Mouse (Mus musculus): ENCODE measurements at regions not wholly inside any gene's neighbourhood (a gene's known extent, or its start where the extent isn't known, plus 50 kb on each side); places are given as distances from the start of the nearest gene placed in this dataset.

- ATAC-seq = no peak
- Histone ChIP-seq H3K27me3 (replicated peaks) (no peaks in the 10 kb centered on the region), H3K36me3 (no peaks in the 10 kb centered on the region), H3K4me2 (no peak overlapping the region), H3K9ac (no peak overlapping the region), H3K9me3 (replicated peaks) (no peaks in the 10 kb centered on the region), H3K4me1 (no peaks in the 10 kb centered on the region), H3K27ac (no peak overlapping the region), H3K4me3 (no peak overlapping the region)
- WGBS (ENCODE audit: insufficient replicate concordance) = 69% methylated on average over 1 of the region's 1 CpGs
Measured at GRCm38 (mm10) chr14:29837063-29837462, 115.4 kb upstream of the Cacna2d3 start.

- H3K4me2 ChIP-seq = no peak overlapping the region
- H3K9ac ChIP-seq = no peak overlapping the region
- no peak overlapping the region for H3K4me3 ChIP-seq
- no peaks in the 10 kb centered on the region for H3K36me3 ChIP-seq
- H3K9me3 ChIP-seq (replicated peaks) = no peaks in the 10 kb centered on the region
- H3K4me1 ChIP-seq = no peaks in the 10 kb centered on the region
- H3K27me3 ChIP-seq (replicated peaks) = no peaks in the 10 kb centered on the region
- no peak overlapping the region for H3K27ac ChIP-seq
- WGBS (ENCODE audit: insufficient replicate concordance) = 57% methylated on average over 3 of the region's 3 CpGs
- no peak for ATAC-seq
Measured at GRCm38 (mm10) chr14:29839576-29839975, 117.9 kb upstream of the Cacna2d3 start.

GRCm38 (mm10) chr14:29841361-29842117, 119.9 kb upstream of the Cacna2d3 start:
- H3K27ac ChIP-seq = no peak overlapping the region
- 67% methylated on average over 7 of the region's 7 CpGs for WGBS (ENCODE audit: insufficient replicate concordance)
- no peak for ATAC-seq

GRCm38 (mm10) chr14:29847661-29848060, 120.4 kb upstream of the Selenok start:
- no peak overlapping the region for H3K9ac ChIP-seq
- no peaks in the 10 kb centered on the region for H3K27me3 ChIP-seq (replicated peaks)
- H3K4me1 ChIP-seq = no peaks in the 10 kb centered on the region
- ATAC-seq = no peak
- 72% methylated on average over 7 of the region's 7 CpGs for WGBS (ENCODE audit: insufficient replicate concordance)
- no peak overlapping the region for H3K27ac ChIP-seq
- H3K4me2 ChIP-seq = no peak overlapping the region
- H3K36me3 ChIP-seq = no peaks in the 10 kb centered on the region
- no peak overlapping the region for H3K4me3 ChIP-seq
- H3K9me3 ChIP-seq (replicated peaks) = no peaks in the 10 kb centered on the region

More at GRCm38 (mm10) chr14:29841361-29842117, 119.9 kb upstream of the Cacna2d3 start:
- no peak overlapping the region for H3K4me3 ChIP-seq
- H3K27me3 ChIP-seq (replicated peaks) = no peaks in the 10 kb centered on the region
- H3K4me1 ChIP-seq = no peaks in the 10 kb centered on the region
- H3K36me3 ChIP-seq = no peaks in the 10 kb centered on the region
- no peak overlapping the region for H3K4me2 ChIP-seq
- no peak overlapping the region for H3K9ac ChIP-seq
- H3K9me3 ChIP-seq (replicated peaks) = no peaks in the 10 kb centered on the region

GRCm38 (mm10) chr14:29851286-29851685, 116.8 kb upstream of the Selenok start:
- Histone ChIP-seq H3K27ac (no peak overlapping the region), H3K27me3 (replicated peaks) (no peaks in the 10 kb centered on the region), H3K4me2 (no peak overlapping the region), H3K9ac (no peak overlapping the region), H3K4me1 (no peaks in the 10 kb centered on the region), H3K36me3 (no peaks in the 10 kb centered on the region), H3K9me3 (replicated peaks) (no peaks in the 10 kb centered on the region), H3K4me3 (no peak overlapping the region)
- WGBS (ENCODE audit: insufficient replicate concordance) = 77% methylated on average over 5 of the region's 5 CpGs
- no peak for ATAC-seq

GRCm38 (mm10) chr14:29851956-29852725, 116.0 kb upstream of the Selenok start:
- H3K4me1 ChIP-seq = no peaks in the 10 kb centered on the region
- no peaks in the 10 kb centered on the region for H3K9me3 ChIP-seq (replicated peaks)
- H3K4me2 ChIP-seq = no peak overlapping the region
- no peaks in the 10 kb centered on the region for H3K36me3 ChIP-seq
- no peaks in the 10 kb centered on the region for H3K27me3 ChIP-seq (replicated peaks)
- no peak overlapping the region for H3K4me3 ChIP-seq
- no peak overlapping the region for H3K27ac ChIP-seq
- ATAC-seq = no peak
- WGBS (ENCODE audit: insufficient replicate concordance) = 65% methylated on average over 11 of the region's 11 CpGs
- H3K9ac ChIP-seq = no peak overlapping the region

- 0 out of 2 replicates have a peak, but pooled peaks have one; percentile 40 for ATAC-seq
- WGBS (ENCODE audit: insufficient replicate concordance) = 41% methylated on average over 1 of the region's 1 CpGs
- Histone ChIP-seq H3K27ac (no peak overlapping the region), H3K9me3 (replicated peaks) (no peaks in the 10 kb centered on the region), H3K27me3 (replicated peaks) (no peaks in the 10 kb centered on the region), H3K4me2 (no peak overlapping the region), H3K4me1 (0 out of 2 replicates have a peak, but pooled peaks cover 7% of the 10 kb centered on the region), H3K36me3 (no peaks in the 10 kb centered on the region), H3K4me3 (no peak overlapping the region), H3K9ac (no peak overlapping the region)
Measured at GRCm38 (mm10) chr14:29862032-29862431, 106.1 kb upstream of the Selenok start.

- no peaks in the 10 kb centered on the region for H3K36me3 ChIP-seq
- WGBS (ENCODE audit: insufficient replicate concordance) = 69% methylated on average over 7 of the region's 7 CpGs
Measured at GRCm38 (mm10) chr14:29866455-29867275, 101.4 kb upstream of the Selenok start.

GRCm38 (mm10) chr14:29867311-29867710, 100.8 kb upstream of the Selenok start:
- Histone ChIP-seq H3K9me3 (replicated peaks) (no peaks in the 10 kb centered on the region), H3K9ac (no peak overlapping the region), H3K4me1 (0 out of 2 replicates have a peak, but pooled peaks cover under 1% of the 10 kb centered on the region), H3K4me2 (no peak overlapping the region), H3K36me3 (no peaks in the 10 kb centered on the region), H3K4me3 (no peak overlapping the region), H3K27me3 (replicated peaks) (no peaks in the 10 kb centered on the region), H3K27ac (no peak overlapping the region)
- no peak for ATAC-seq
- 61% methylated on average over 6 of the region's 6 CpGs for WGBS (ENCODE audit: insufficient replicate concordance)

More at GRCm38 (mm10) chr14:29866455-29867275, 101.4 kb upstream of the Selenok start:
- H3K9ac ChIP-seq = no peak overlapping the region
- no peak for ATAC-seq
- H3K27me3 ChIP-seq (replicated peaks) = no peaks in the 10 kb centered on the region
- H3K4me3 ChIP-seq = no peak overlapping the region
- no peak overlapping the region for H3K4me2 ChIP-seq
- no peak overlapping the region for H3K27ac ChIP-seq
- 0 out of 2 replicates have a peak, but pooled peaks cover 7% of the 10 kb centered on the region for H3K4me1 ChIP-seq
- no peaks in the 10 kb centered on the region for H3K9me3 ChIP-seq (replicated peaks)

- H3K9ac ChIP-seq = no peak overlapping the region
- H3K4me3 ChIP-seq = no peak overlapping the region
- no peaks in the 10 kb centered on the region for H3K36me3 ChIP-seq
- no peak for ATAC-seq
- H3K4me2 ChIP-seq = no peak overlapping the region
- no peaks in the 10 kb centered on the region for H3K9me3 ChIP-seq (replicated peaks)
- H3K27me3 ChIP-seq (replicated peaks) = no peaks in the 10 kb centered on the region
- H3K4me1 ChIP-seq = no peaks in the 10 kb centered on the region
- no peak overlapping the region for H3K27ac ChIP-seq
- WGBS (ENCODE audit: insufficient replicate concordance) = 83% methylated on average over 9 of the region's 9 CpGs
Measured at GRCm38 (mm10) chr14:29869930-29870329, 98.2 kb upstream of the Selenok start.

GRCm38 (mm10) chr14:29876668-29877067, 91.4 kb upstream of the Selenok start:
- 77% methylated on average over 4 of the region's 4 CpGs for WGBS (ENCODE audit: insufficient replicate concordance)
- no peak overlapping the region for H3K4me2 ChIP-seq

More at GRCm38 (mm10) chr14:29876668-29877067, 91.4 kb upstream of the Selenok start:
- H3K9me3 ChIP-seq (replicated peaks) = no peaks in the 10 kb centered on the region
- H3K4me3 ChIP-seq = no peak overlapping the region
- no peak overlapping the region for H3K9ac ChIP-seq
- ATAC-seq = no peak
- H3K27ac ChIP-seq = no peak overlapping the region
- H3K36me3 ChIP-seq = no peaks in the 10 kb centered on the region
- no peaks in the 10 kb centered on the region for H3K27me3 ChIP-seq (replicated peaks)
- H3K4me1 ChIP-seq = no peaks in the 10 kb centered on the region

Data from liver, embryonic 12.5 days (tissue).